Comparison of ENCODE assay signal across 16 mouse cellular contexts in genomic region chr3:67279781-67280180, GRCm38 (mm10).
"Had no signal": no experiment of that assay in that cellular context is flagged by ENCODE, and none has a peak within 500 bp of the region (broad histone marks: within the 10 kb centered on the region; RNA-seq: fewer than 3 reads in every experiment).

No protein-coding gene starts in this region.

- DNase-seq: kidney, adult 2 months; kidney, postnatal 14 days; layer of hippocampus, adult 9-11 months; layer of hippocampus, postnatal 36 days; lung, embryonic 14.5 days; lung, postnatal 10 days; right cerebral cortex, adult 18-20 months; right cerebral cortex, postnatal 25 days; thymus, adult 18-20 months; thymus, postnatal 14 days had no signal

- H3K27me3 ChIP-seq: kidney, embryonic 15.5 days; limb, embryonic 15.5 days; megakaryocyte, embryonic 14.5 days; midbrain, embryonic 12.5 days had no signal

- H3K36me3 ChIP-seq: kidney, embryonic 15.5 days; limb, embryonic 15.5 days; midbrain, embryonic 12.5 days had no signal

- H3K4me2 ChIP-seq: kidney, embryonic 15.5 days; limb, embryonic 15.5 days; lung, embryonic 14.5 days; midbrain, embryonic 12.5 days had no signal

- H3K9ac ChIP-seq: kidney, embryonic 15.5 days; limb, embryonic 15.5 days; lung, embryonic 14.5 days; midbrain, embryonic 12.5 days had no signal

- H3K4me1 ChIP-seq: kidney, embryonic 15.5 days; limb, embryonic 15.5 days; megakaryocyte, embryonic 14.5 days; midbrain, embryonic 12.5 days had no signal

- H3K4me3 ChIP-seq: kidney, embryonic 15.5 days; limb, embryonic 15.5 days; megakaryocyte, embryonic 14.5 days; midbrain, embryonic 12.5 days had no signal

- H3K27ac ChIP-seq: kidney, embryonic 15.5 days; limb, embryonic 15.5 days; macrophage; midbrain, embryonic 12.5 days had no signal

- H3K9me3 ChIP-seq: kidney, embryonic 15.5 days; limb, embryonic 15.5 days; megakaryocyte, embryonic 14.5 days; midbrain, embryonic 12.5 days had no signal

- ATAC-seq: intestine, embryonic 16.5 days had no signal
